Mouse (Mus musculus): ENCODE data around the gene Psmc3.
"Not testable (repeated sequence)": the region's sequence is repeated elsewhere in the genome, so short reads cannot be mapped to it uniquely, and the experiment has no call there.

Gene Psmc3

GRCm38 (mm10) chr2:91111832-91112231, 58.0 kb downstream of the Psmc3 start:
- not testable (repeated sequence) for DNase-seq (ENCODE audit: low read depth, low spot score)

- DNase-seq (ENCODE audit: low read depth, low spot score), result no peak
Observed at GRCm38 (mm10) chr2:91112491-91112890, 58.7 kb downstream of the Psmc3 start.

- no peak for DNase-seq (ENCODE audit: low read depth, low spot score)
Observed at GRCm38 (mm10) chr2:91113334-91113733, 59.5 kb downstream of the Psmc3 start.

- DNase-seq (ENCODE audit: low read depth, low spot score), result no peak
Observed at GRCm38 (mm10) chr2:91113852-91114251, 60.0 kb downstream of the Psmc3 start.

- peak; percentile 94 for DNase-seq (ENCODE audit: low read depth, low spot score)
Observed at GRCm38 (mm10) chr2:91114781-91115577, 61.2 kb downstream of the Psmc3 start.

GRCm38 (mm10) chr2:91115578-91115970, 61.8 kb downstream of the Psmc3 start:
- no peak for DNase-seq (ENCODE audit: low read depth, low spot score)

Data from forelimb bud, embryonic 11.5 days (tissue).